Mouse (Mus musculus) stomach, embryonic 14.5 days (tissue): ENCODE data around the gene Prrg2. TPM values are rescaled to one million over a fixed set of nuclear protein-coding genes. Genes with fewer than 3 reads are reported as not detected.
"Not testable (repeated sequence)": the region's sequence is repeated elsewhere in the genome, so short reads cannot be mapped to it uniquely, and the experiment has no call there.

ENCODE experiments used
- ATAC-seq: fragments of 200-750 bp; cut with Nextera tagmentation; 2 replicates; pipeline ENCODE4 v1.8.0; 2017; ENCODE audit warnings: low read depth, moderate TSS enrichment; ENCODE audit not compliant: insufficient number of reproducible peaks, insufficient read depth, low FRiP score
- H3K27ac ChIP-seq: fragments of 300-500 bp; sonication (generic); 2 replicates; pipeline ENCODE4 v1.5.1; 2014; ENCODE audit warnings: mild to moderate bottlenecking, low read length, moderate library complexity, mixed read lengths
- H3K27me3 ChIP-seq: fragments of 300-500 bp; sonication (generic); 2 replicates; pipeline ENCODE4 v1.6.1; 2014; ENCODE audit warnings: low read length, control low read depth, mixed read lengths; ENCODE audit not compliant: control insufficient read depth, insufficient read depth
- H3K36me3 ChIP-seq: fragments of 300-500 bp; sonication (generic); 2 replicates; pipeline ENCODE4 v1.6.1; 2014; ENCODE audit warnings: mild to moderate bottlenecking, control low read depth, low read length, moderate library complexity, mixed read lengths; ENCODE audit not compliant: control insufficient read depth, insufficient read depth
- H3K4me1 ChIP-seq: fragments of 300-500 bp; sonication (generic); 2 replicates; pipeline ENCODE4 v1.6.1; 2014; ENCODE audit warnings: low read length, control low read depth, mixed read lengths; ENCODE audit not compliant: control insufficient read depth, insufficient read depth
- H3K4me2 ChIP-seq: fragments of 300-500 bp; sonication (generic); replicated peaks from 2 replicates; pipeline ENCODE4 v1.6.1; 2014; ENCODE audit warnings: low read depth, low read length, control low read depth
- H3K4me3 ChIP-seq: fragments of 300-500 bp; sonication (generic); 2 replicates; pipeline ENCODE4 v1.5.1; 2014; ENCODE audit warnings: low read depth, low read length, control low read depth
- H3K9ac ChIP-seq: fragments of 300-500 bp; sonication (generic); replicated peaks from 2 replicates; pipeline ENCODE4 v1.6.1; 2014; ENCODE audit warnings: low read depth, mild to moderate bottlenecking, control low read depth, low read length, moderate library complexity, mixed read lengths
- H3K9me3 ChIP-seq: fragments of 300-500 bp; sonication (generic); 2 replicates; pipeline ENCODE4 v1.6.1; 2016; ENCODE audit warnings: low read depth, low read length, control low read depth; ENCODE audit not compliant: control insufficient read depth
- WGBS: fragments of 180-500 bp; shearing (Covaris S2); extraction: QIAGEN DNeasy Blood & Tissue Kit; methylation state at CpG from one replicate; pipeline ENCODE4 v1.1.7; 2014; 5-methylcytosine and 5-hydroxymethylcytosine counted together
- polyA plus RNA-seq: library from polyadenylated mRNA; unstranded; fragments of >200 nt; fragmentation: Nextera tagmentation; extraction: Ambion mirVana; gene quantifications from 2 replicates; pipeline ENCODE4 v1.2.1, GENCODE M21; 2014

Prrg2 gene
- 20.7 and 20.9 TPM in 2 replicates for polyA plus RNA-seq

DNA sequence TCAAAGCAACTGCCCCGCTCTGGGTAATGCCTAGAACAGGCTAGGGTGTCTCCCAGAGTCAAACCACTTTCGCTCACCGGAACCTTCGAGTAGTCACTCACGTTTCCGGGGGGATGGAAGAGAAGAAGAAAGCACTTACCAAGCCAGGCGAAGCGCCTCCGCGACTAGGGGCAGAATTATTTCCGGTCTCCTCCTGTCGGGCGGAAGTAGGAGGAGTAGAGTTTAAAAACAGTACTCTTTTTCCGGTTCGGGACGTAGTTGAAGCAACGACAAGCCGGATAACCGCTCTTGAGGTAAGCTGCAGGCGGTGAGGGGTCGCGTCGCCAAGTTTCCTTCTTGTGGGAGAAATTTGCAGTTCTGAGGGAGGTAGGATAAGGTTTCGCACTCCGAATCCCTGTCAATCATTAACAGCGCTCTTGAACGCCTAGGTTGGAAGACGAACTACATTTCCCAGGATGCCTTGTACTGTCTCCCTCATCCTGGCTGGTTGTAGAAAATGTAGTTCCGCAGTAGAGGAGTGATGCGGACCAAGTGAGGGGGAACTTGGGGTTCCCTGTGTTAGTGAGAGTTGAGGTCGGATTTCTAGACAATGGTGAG, at the start of gene Prrg2, which contains the start of gene Nosip:
TSS of gene Prrg2 (minus strand) at position 439 of the 597 bp plus-strand sequence.
TSS of gene Nosip (plus strand) at position 191 of the 597 bp plus-strand sequence.
- peak; percentile 88 for ATAC-seq
- WGBS, result under 1% methylated on average over 31 of the region's 31 CpGs

DNA sequence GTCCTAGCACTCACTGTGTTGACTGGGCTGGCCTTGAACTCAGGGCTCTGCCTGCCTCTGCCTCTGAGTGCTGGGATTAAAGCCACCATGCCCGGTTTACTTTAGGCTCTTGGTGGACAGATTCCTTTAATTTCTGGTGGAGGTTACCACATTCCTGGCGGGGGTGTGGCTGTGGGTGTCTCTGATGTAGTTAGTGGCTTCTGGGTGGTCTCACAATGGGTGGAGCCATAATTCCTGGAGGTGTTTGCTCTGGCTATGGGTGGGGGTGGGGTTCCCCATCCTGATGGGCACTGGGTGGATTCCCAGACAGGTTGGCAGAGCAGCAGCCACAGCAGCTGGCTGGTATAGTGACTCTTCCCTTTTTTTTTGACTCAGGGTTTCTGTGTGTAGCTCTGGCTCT, 49.5 kb upstream of the Prrg2 start:
- Histone ChIP-seq H3K36me3 (no peaks in the 10 kb centered on the region), H3K27me3 (no peaks in the 10 kb centered on the region), H3K9ac (no peak overlapping the region), H3K4me2 (no peak overlapping the region), H3K4me1 (no peaks in the 10 kb centered on the region), H3K4me3 (no peak overlapping the region), H3K9me3 (no peaks in the 10 kb centered on the region), H3K27ac (no peak overlapping the region)
- no peak for ATAC-seq
- WGBS, result 59% methylated on average over 2 of the region's 2 CpGs

More for the DNA sequence above, at the start of gene Prrg2, which contains the start of gene Nosip:
- H3K27me3 ChIP-seq, result no peaks in the 10 kb centered on the region
- no peaks in the 10 kb centered on the region for H3K9me3 ChIP-seq
- peak within 1 kb of the TSS; percentile 89 for H3K27ac ChIP-seq
- H3K36me3 ChIP-seq, result no peaks in the 10 kb centered on the region
- H3K4me2 ChIP-seq, result peak within 1 kb of the TSS; percentile 64
- peak within 1 kb of the TSS; percentile 42 for H3K9ac ChIP-seq
- H3K4me1 ChIP-seq, result peaks cover 9% of the 10 kb centered on the region
- H3K4me3 ChIP-seq, result peak within 1 kb of the TSS; percentile 69

DNA sequence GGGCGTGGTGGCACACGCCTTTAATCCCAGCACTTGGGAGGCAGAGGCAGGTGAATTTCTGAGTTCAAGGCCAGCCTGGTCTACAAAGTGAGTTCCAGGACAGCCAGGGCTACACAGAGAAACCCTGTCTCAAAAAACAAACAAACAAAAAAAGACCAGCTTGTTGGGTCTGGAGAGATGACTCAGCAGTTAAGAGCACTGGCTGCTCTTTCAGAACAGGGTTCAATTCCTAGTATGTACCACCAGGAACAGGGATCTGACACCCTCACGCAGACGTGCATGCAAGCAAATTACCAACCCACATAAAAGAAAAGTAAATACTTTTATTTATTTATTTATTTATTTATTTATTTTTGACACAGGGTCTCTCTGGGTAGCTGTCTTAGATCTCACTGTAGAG, 47.6 kb upstream of the Prrg2 start:
- 92% methylated on average over 4 of the region's 4 CpGs for WGBS
- not testable (repeated sequence) for ATAC-seq, H3K9ac ChIP-seq, H3K36me3 ChIP-seq, H3K4me3 ChIP-seq, H3K9me3 ChIP-seq, H3K27ac ChIP-seq, H3K4me2 ChIP-seq, H3K4me1 ChIP-seq, H3K27me3 ChIP-seq

DNA sequence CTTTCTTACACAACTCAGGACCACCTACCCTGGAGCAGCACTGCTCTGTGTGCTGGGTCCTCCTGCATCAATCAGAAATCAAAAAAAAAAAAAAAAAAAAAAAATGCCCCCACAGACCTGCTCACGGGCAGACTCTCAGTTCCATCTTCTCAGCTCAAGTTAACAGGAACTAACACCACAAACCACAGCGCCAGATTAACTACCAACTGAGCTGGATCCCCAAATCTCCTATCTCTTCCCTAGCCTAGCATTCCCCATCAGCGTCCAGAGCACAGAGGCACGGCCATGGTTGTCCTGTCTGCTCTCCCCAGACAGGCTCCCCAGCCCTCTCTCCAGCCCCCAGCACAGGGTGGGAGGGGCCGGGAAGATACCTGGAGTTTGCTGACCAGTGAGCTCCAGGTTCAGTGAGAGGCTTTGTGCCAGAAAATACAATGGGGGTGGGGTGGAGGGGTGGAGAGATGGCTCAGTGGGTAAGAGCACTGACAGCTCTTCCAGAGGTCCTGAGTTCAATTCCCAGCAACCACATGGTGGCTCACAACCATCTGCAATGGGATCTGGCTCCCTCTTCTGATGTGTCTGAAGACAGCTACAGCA, 44.7 kb upstream of the Prrg2 start:
- Histone ChIP-seq H3K36me3 (no peaks in the 10 kb centered on the region), H3K4me1 (peaks cover 23% of the 10 kb centered on the region), H3K27me3 (no peaks in the 10 kb centered on the region), H3K27ac (no peak overlapping the region), H3K9me3 (no peaks in the 10 kb centered on the region), H3K9ac (no peak overlapping the region), H3K4me3 (no peak overlapping the region), H3K4me2 (no peak overlapping the region)
- no peak for ATAC-seq
- 57% methylated on average over 5 of the region's 5 CpGs for WGBS

DNA sequence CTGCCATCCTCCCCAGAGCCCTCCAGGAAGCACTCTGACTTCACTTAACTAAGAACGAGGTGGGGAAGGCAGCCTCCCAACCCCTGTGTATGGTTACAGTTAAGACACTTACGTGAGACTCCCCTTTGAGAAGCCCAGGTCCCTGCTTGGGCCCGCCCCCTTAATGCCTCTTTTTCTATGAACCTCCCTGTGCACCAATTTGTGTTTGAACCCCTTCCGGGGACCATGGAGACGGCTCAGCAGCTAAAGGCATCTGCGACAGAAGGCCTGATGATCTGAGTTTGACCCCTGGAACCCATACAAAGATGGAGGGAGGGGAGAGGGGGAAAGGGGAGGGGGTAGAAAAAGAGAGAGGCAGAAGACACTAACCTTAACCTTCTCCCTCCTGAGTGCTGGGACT, 44.0 kb upstream of the Prrg2 start:
- Histone ChIP-seq H3K9ac (no peak overlapping the region), H3K4me1 (peaks cover 26% of the 10 kb centered on the region), H3K4me2 (no peak overlapping the region), H3K36me3 (no peaks in the 10 kb centered on the region), H3K27me3 (no peaks in the 10 kb centered on the region), H3K4me3 (no peak overlapping the region), H3K27ac (no peak overlapping the region), H3K9me3 (no peaks in the 10 kb centered on the region)
- no peak for ATAC-seq
- WGBS, result 55% methylated on average over 6 of the region's 6 CpGs

DNA sequence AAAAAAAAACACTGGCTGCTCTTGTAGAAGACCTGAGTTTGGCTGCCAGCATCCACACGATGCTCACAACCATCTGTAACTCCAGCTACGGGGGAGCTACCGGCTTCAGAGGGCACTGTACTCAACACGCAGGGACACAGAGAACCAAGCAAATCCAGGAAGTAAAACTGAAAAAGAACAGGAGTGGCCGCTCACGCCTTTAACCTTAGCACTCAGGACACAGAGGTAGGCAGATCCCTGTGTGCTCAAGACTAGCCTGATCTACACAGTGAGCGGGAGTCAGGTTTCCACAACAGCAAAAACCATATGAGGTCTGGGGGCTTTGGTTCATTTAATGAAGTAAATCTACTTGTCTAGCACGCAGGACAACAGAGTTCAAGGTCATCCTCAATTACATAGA, 43.0 kb upstream of the Prrg2 start:
- WGBS, result 74% methylated on average over 8 of the region's 8 CpGs
- Histone ChIP-seq H3K9me3 (no peaks in the 10 kb centered on the region), H3K4me3 (no peak overlapping the region), H3K27ac (no peak overlapping the region), H3K27me3 (no peaks in the 10 kb centered on the region), H3K4me2 (no peak overlapping the region), H3K9ac (no peak overlapping the region), H3K4me1 (peaks cover 26% of the 10 kb centered on the region), H3K36me3 (no peaks in the 10 kb centered on the region)
- ATAC-seq, result no peak

DNA sequence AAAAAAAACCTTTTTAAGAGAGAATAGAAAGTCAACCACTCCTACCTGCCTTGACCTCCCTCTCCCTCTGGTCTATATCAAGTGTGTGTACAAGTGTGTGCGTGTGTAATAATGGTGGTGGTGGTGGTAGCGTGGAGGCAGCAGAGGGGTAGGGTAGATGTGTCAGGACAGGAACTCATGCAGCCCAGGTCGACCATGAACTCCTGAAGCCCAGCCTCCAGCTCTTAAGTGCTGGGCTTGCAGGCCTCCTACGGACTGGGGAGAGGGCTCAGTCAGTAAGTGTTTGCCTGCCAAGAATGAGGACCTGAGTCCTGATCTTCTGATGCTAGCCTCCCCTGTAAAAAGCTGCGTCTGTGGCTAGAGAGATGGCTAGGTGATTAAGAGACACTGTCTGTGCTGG, 42.5 kb upstream of the Prrg2 start:
- WGBS, result 82% methylated on average over 5 of the region's 5 CpGs

DNA sequence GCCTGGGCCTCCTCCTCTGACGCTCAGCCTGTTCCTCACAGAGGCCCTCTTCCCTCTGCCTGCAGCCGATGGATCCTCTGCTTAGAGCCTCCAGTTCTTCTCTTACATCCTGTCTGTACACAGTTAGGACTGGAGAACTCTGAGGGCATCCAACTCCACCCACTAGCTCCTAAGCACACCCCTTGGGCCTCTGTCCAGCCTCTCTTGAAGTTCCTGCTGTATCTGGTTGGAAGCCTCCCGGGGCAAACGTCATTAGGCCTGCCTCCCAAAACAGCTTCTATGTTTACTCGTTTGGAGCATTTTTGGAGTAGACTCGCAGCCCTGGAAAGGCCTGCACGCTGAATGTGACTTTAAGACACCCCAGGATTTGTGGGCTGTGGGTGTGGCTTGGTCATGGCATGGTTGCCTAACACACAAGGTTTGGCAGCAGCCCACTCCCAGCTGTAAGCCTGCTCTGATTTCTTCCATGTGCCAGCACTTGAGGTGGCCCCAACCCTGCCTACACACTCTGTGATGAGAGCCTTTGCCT, 41.2 kb upstream of the Prrg2 start, which contains the start of gene Fcgrt:
TSS of gene Fcgrt (minus strand) at position 200 of the 529 bp plus-strand sequence.
- peak within 1 kb of the TSS; percentile 60 for H3K9ac ChIP-seq
- H3K27ac ChIP-seq, result peak within 1 kb of the TSS; percentile 92
- WGBS, result 22% methylated on average over 7 of the region's 7 CpGs
- no peaks in the 10 kb centered on the region for H3K9me3 ChIP-seq
- H3K36me3 ChIP-seq, result no peaks in the 10 kb centered on the region
- H3K4me3 ChIP-seq, result peak within 1 kb of the TSS; percentile 32
- peak within 1 kb of the TSS; percentile 53 for H3K4me2 ChIP-seq
- ATAC-seq, result peak; percentile 94
- no peaks in the 10 kb centered on the region for H3K27me3 ChIP-seq
- peaks cover 26% of the 10 kb centered on the region for H3K4me1 ChIP-seq

More for the DNA sequence above, 42.5 kb upstream of the Prrg2 start:
- Histone ChIP-seq H3K9ac (no peak overlapping the region), H3K27me3 (no peaks in the 10 kb centered on the region), H3K36me3 (no peaks in the 10 kb centered on the region), H3K4me1 (peaks cover 26% of the 10 kb centered on the region), H3K27ac (no peak overlapping the region), H3K4me3 (no peak overlapping the region), H3K9me3 (no peaks in the 10 kb centered on the region), H3K4me2 (no peak overlapping the region)
- ATAC-seq, result no peak
